Mouse (Mus musculus) heart, postnatal 0 days (tissue): ENCODE measurements around the gene AI661453.

ENCODE experiments used
- CTCF ChIP-seq: IDR thresholded peaks from 2 replicates; pipeline ENCODE4 v1.5.1; 2016; ENCODE audit warnings: antibody characterized with exemption, control low read depth, low read depth
- EP300 ChIP-seq: IDR thresholded peaks from 2 replicates; pipeline ENCODE4 v1.6.1; 2016; ENCODE audit warnings: antibody characterized with exemption, low read depth

- TF ChIP-seq CTCF (no peak), EP300 (no peak)
Observed at GRCm38 (mm10) chr17:47420195-47420594, 16.2 kb upstream of the AI661453 start.
